Mouse (Mus musculus) myocyte (in vitro differentiated cells): ENCODE data around the gene Ccer2. TPM values are rescaled to one million over a fixed set of nuclear protein-coding genes. Genes with fewer than 3 reads are reported as not detected.

Experiments used
- H3K27me3 ChIP-seq: one replicate; pipeline ENCODE4 v1.6.1; 2011; ENCODE audit not compliant: control insufficient read depth, insufficient read depth, insufficient read length
- H3K36me3 ChIP-seq: one replicate; pipeline ENCODE4 v1.6.1; 2011; ENCODE audit not compliant: control insufficient read depth, insufficient read depth
- H3K4me2 ChIP-seq: one replicate; pipeline ENCODE4 v1.6.1; 2011; ENCODE audit warnings: low read depth, control low read depth
- H3K4me3 ChIP-seq: one replicate; pipeline ENCODE4 v1.5.1; 2011; ENCODE audit warnings: mild to moderate bottlenecking, control low read depth, moderate library complexity
- H3K79me2 ChIP-seq: one replicate; pipeline ENCODE4 v1.6.1; 2011; ENCODE audit not compliant: control insufficient read depth, insufficient read depth
- H3ac ChIP-seq: one replicate; pipeline ENCODE4 v1.6.1; 2011; ENCODE audit not compliant: control insufficient read depth, insufficient read length
- CEBPB ChIP-seq: IDR thresholded peaks from 2 replicates; pipeline ENCODE4 v1.6.1; 2011; ENCODE audit warnings: mild to moderate bottlenecking, moderate library complexity; ENCODE audit not compliant: poor library complexity, insufficient read depth, severe bottlenecking
- E2F4 ChIP-seq: IDR thresholded peaks from one replicate; pipeline ENCODE4 v1.6.1; 2011; ENCODE audit warnings: mild to moderate bottlenecking, control low read depth, moderate library complexity; ENCODE audit not compliant: insufficient read depth
- MAX ChIP-seq: IDR thresholded peaks from one replicate; pipeline ENCODE4 v1.6.1; 2011; ENCODE audit warnings: low read depth, mild to moderate bottlenecking, control low read depth
- MYOD1 ChIP-seq, 3 experiments: IDR thresholded peaks; one replicate each; pipeline ENCODE4 v1.6.1; 2011; ENCODE audit warnings: control low read depth in 2 of 3, low read depth in 2 of 3, mild to moderate bottlenecking in 2 of 3, moderate library complexity in 1 of 3; ENCODE audit not compliant: insufficient read length in 2 of 3, control insufficient read depth in 1 of 3
- MYOG ChIP-seq, 3 experiments: IDR thresholded peaks; one replicate each; pipeline ENCODE4 v1.6.1; 2011; ENCODE audit warnings: control low read depth in 2 of 3, low read depth in 2 of 3, mild to moderate bottlenecking in 2 of 3; ENCODE audit not compliant: insufficient read length in 2 of 3, control insufficient read depth in 1 of 3, insufficient read depth in 1 of 3
- POLR2A ChIP-seq: IDR thresholded peaks from one replicate; pipeline ENCODE4 v1.6.1; 2011; ENCODE audit warnings: low read depth, mild to moderate bottlenecking, control low read depth, moderate library complexity; ENCODE audit not compliant: insufficient read length
- POLR2AphosphoS2 ChIP-seq: IDR thresholded peaks from one replicate; pipeline ENCODE4 v1.6.1; 2011; ENCODE audit warnings: low read depth, control low read depth; ENCODE audit not compliant: insufficient read length
- REST ChIP-seq: IDR thresholded peaks from one replicate; pipeline ENCODE4 v1.6.1; 2011; ENCODE audit warnings: mild to moderate bottlenecking, control low read depth, moderate library complexity; ENCODE audit not compliant: insufficient read depth, insufficient read length
- SRF ChIP-seq: IDR thresholded peaks from one replicate; pipeline ENCODE4 v1.6.1; 2011; ENCODE audit warnings: low read depth; ENCODE audit not compliant: control insufficient read depth, insufficient read length
- TCF12 ChIP-seq: IDR thresholded peaks from one replicate; pipeline ENCODE4 v1.6.1; 2011; ENCODE audit warnings: mild to moderate bottlenecking, control low read depth; ENCODE audit not compliant: poor library complexity, insufficient read depth, severe bottlenecking
- TCF3 ChIP-seq: IDR thresholded peaks from one replicate; pipeline ENCODE4 v1.6.1; 2011; ENCODE audit warnings: low read depth, control low read depth; ENCODE audit not compliant: insufficient read length
- USF1 ChIP-seq: IDR thresholded peaks from one replicate; pipeline ENCODE4 v1.6.1; 2011; ENCODE audit warnings: low read depth, mild to moderate bottlenecking, control low read depth, moderate library complexity
- polyA plus RNA-seq: library from polyadenylated mRNA; unstranded; fragments of >200 nt; fragmentation: generic; extraction: Trizol; gene quantifications from one replicate; pipeline ENCODE4 v1.2.1, GENCODE M21; 2012; ENCODE audit warnings: missing spikeins

The Ccer2 gene
- polyA plus RNA-seq, 1 experiment, result not detected

DNA sequence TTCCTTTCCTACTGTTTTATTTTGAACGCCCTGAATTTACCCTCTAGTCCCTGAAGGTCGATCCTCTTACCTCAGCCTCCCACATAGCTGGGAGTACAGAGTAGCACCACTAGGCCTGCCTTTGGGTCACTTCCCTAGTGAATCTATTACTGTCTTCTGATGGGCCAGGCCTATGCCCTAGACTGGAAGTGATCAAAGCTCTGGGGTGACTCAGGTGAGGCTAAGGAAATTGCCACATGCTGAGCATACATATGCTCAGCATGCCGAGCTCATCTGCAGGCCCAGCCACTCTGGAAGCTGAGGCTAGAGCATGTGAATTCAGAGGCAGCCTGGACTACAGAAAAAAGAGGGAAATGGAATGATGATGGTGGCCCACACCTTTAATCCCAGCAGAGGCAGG lies 17.2 kb downstream of the Ccer2 start:
- Histone ChIP-seq H3ac (no peak overlapping the region), H3K4me2 (peak overlapping the region; percentile 4), H3K27me3 (no peaks in the 10 kb centered on the region), H3K4me3 (no peak overlapping the region), H3K79me2 (peaks cover 3% of the 10 kb centered on the region), H3K36me3 (no peaks in the 10 kb centered on the region)
- TF ChIP-seq TCF3 (no peak), POLR2A (no peak), REST (no peak), CEBPB (no peak)

DNA sequence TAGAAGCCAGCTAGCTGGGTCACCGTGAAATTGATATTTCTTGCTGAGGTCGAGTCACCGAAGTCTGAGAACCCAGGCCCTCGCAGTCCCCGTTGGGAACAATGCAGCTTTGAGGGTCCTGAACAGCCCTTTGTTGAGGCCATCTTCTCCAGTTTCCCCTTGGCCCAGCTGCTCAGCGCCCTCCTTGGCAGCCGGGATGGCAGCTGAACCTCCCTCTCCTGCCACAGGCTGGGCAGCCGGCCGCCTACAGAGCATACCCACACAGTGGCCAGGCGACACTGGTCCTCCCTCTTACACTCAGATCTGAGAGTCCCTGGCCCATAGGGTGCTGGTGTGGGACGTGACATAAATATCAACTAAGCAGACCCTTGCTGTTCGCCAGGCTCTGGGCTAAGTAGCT lies 18.2 kb downstream of the Ccer2 start:
- no peaks in the 10 kb centered on the region for H3K27me3 ChIP-seq
- no peak overlapping the region for H3K4me3 ChIP-seq
- peaks cover 2% of the 10 kb centered on the region for H3K36me3 ChIP-seq

DNA sequence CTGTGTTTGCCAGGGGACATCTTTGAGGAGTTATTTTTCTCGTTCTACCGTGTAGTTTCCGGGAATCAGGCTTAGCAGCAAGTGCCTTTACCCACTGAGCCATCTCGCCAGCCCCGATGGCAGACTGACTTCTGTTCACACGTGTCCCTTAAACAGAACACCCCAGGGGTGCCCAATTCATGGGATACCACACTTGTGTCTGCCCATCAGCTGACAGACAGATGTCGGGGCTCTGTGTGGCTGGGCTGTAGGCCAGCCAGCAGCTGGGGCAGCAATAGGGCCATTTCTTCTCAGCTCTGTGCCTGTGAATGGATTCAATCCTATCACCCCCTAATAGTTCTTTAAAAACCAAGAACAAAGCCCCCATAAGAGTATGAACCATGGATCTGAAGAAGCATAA lies 19.2 kb downstream of the Ccer2 start:
- no peaks in the 10 kb centered on the region for H3K27me3 ChIP-seq
- no peak overlapping the region for H3K4me3 ChIP-seq
- peaks cover 8% of the 10 kb centered on the region for H3K36me3 ChIP-seq
- H3K79me2 ChIP-seq, result peaks cover 3% of the 10 kb centered on the region
- H3K4me2 ChIP-seq, result no peak overlapping the region
- TF ChIP-seq TCF3 (peak; percentile 53), MYOD1 (IDR thresholded peaks at IDR 0.05; ENCODE audit: control insufficient read depth in 1 of 3, insufficient read length in 2 of 3, low read depth in 2 of 3) (peak; percentile 64 to 97 (median 96)), POLR2A (no peak), MYOG (IDR thresholded peaks at IDR 0.05; ENCODE audit: control insufficient read depth in 1 of 3, insufficient read depth in 1 of 3, insufficient read length in 2 of 3, low read depth in 2 of 3) (peak; percentile 78 to 90 (median 87)), TCF12 (peak; percentile 74), MAX (no peak), REST (no peak)
- H3ac ChIP-seq, result no peak overlapping the region

More for the DNA sequence above, 18.2 kb downstream of the Ccer2 start:
- H3ac ChIP-seq, result no peak overlapping the region
- TF ChIP-seq MYOG (IDR thresholded peaks at IDR 0.05; ENCODE audit: control insufficient read depth in 1 of 3, insufficient read depth in 1 of 3, insufficient read length in 2 of 3, low read depth in 2 of 3), result peak; percentile 64 to 96 (median 96)
- no peak for TF ChIP-seq MAX
- no peak for TF ChIP-seq USF1
- TF ChIP-seq TCF12, result peak; percentile 19
- TF ChIP-seq TCF3, result peak; percentile 76
- TF ChIP-seq POLR2AphosphoS2, result no peak
- peak in 2 of 3 experiments; percentile 91 to 94 for TF ChIP-seq MYOD1 (IDR thresholded peaks at IDR 0.05; ENCODE audit: control insufficient read depth in 1 of 3, insufficient read length in 2 of 3, low read depth in 2 of 3)
- H3K4me2 ChIP-seq, result peak overlapping the region; percentile 4
- H3K79me2 ChIP-seq, result peaks cover 3% of the 10 kb centered on the region

DNA sequence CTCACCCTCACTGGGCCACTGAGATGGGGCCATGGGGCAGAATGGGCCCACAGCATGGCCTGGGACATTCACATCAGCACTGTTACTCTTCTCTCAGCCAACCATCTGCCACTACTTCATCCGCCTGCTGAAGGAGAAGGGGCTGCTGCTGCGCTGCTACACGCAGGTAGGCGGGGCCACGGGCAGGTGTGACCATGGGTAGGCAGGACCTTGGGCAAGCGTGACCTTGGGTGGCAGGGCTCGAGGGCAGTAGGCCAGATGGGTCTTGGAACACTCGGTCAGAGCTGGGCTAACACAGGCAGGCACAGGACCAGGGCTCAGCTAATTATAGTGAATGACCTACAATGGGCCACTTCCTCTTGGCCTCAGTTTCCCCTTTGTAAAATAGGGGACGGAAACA lies 22.9 kb downstream of the Ccer2 start:
- Histone ChIP-seq H3K4me3 (no peak overlapping the region), H3K4me2 (no peak overlapping the region), H3K36me3 (peaks cover 8% of the 10 kb centered on the region), H3K79me2 (no peaks in the 10 kb centered on the region), H3ac (no peak overlapping the region), H3K27me3 (no peaks in the 10 kb centered on the region)
- TF ChIP-seq MYOD1 (IDR thresholded peaks at IDR 0.05; ENCODE audit: control insufficient read depth in 1 of 3, insufficient read length in 2 of 3, low read depth in 2 of 3) (no peak), POLR2A (no peak), CEBPB (no peak), REST (no peak), SRF (no peak), TCF3 (no peak), USF1 (no peak), E2F4 (no peak), MAX (no peak), MYOG (IDR thresholded peaks at IDR 0.05; ENCODE audit: control insufficient read depth in 1 of 3, insufficient read depth in 1 of 3, insufficient read length in 2 of 3, low read depth in 2 of 3) (no peak)

DNA sequence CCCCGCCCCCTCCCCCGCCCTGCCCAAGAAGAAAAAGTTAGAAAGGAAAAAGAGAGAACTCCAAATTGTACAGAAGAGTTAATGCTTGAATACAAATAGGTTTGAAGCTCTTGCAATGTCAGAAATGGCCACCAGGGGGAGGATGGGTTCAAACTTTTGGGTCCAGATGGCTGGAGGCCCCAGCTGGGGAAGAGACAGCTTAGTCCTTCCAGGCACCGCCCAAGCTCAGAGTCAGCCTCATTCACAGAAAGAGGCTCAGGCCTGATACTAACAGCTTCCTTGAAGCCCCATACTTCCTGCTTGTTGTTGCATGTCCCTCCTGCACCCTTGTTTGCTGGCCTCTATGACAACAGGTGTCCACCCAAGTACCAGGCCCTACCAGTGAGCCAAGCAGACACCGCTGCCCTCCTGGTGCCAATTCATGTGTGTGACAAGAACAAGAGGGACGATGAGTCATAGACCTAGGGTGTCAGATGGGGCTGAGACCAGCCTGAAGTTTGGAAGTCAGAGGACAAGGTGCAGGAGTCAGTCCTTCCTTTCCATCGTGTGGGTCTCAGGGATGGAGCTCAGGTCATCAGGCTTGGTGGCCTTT lies 24.2 kb downstream of the Ccer2 start:
- no peak overlapping the region for H3K4me3 ChIP-seq
- no peaks in the 10 kb centered on the region for H3K79me2 ChIP-seq
- H3ac ChIP-seq, result no peak overlapping the region
- H3K4me2 ChIP-seq, result no peak overlapping the region
- no peaks in the 10 kb centered on the region for H3K27me3 ChIP-seq
- H3K36me3 ChIP-seq, result peaks cover 8% of the 10 kb centered on the region
- TF ChIP-seq TCF12, result no peak
- peak in 2 of 3 experiments; percentile 43 to 83 for TF ChIP-seq MYOD1 (IDR thresholded peaks at IDR 0.05; ENCODE audit: control insufficient read depth in 1 of 3, insufficient read length in 2 of 3, low read depth in 2 of 3)
- TF ChIP-seq CEBPB, result no peak
- peak in 2 of 3 experiments; percentile 15 to 56 for TF ChIP-seq MYOG (IDR thresholded peaks at IDR 0.05; ENCODE audit: control insufficient read depth in 1 of 3, insufficient read depth in 1 of 3, insufficient read length in 2 of 3, low read depth in 2 of 3)
